Mouse (Mus musculus) myocyte (in vitro differentiated cells): ENCODE results near the gene Plaur. TPM values are rescaled to one million over a fixed set of nuclear protein-coding genes. Genes with fewer than 3 reads are reported as not detected.

Experiments
- H3K27me3 ChIP-seq: one replicate; pipeline ENCODE4 v1.6.1; 2011; ENCODE audit not compliant: control insufficient read depth, insufficient read depth, insufficient read length
- H3K36me3 ChIP-seq: one replicate; pipeline ENCODE4 v1.6.1; 2011; ENCODE audit not compliant: control insufficient read depth, insufficient read depth
- H3K4me2 ChIP-seq: one replicate; pipeline ENCODE4 v1.6.1; 2011; ENCODE audit warnings: low read depth, control low read depth
- H3K4me3 ChIP-seq: one replicate; pipeline ENCODE4 v1.5.1; 2011; ENCODE audit warnings: mild to moderate bottlenecking, control low read depth, moderate library complexity
- H3K79me2 ChIP-seq: one replicate; pipeline ENCODE4 v1.6.1; 2011; ENCODE audit not compliant: control insufficient read depth, insufficient read depth
- H3ac ChIP-seq: one replicate; pipeline ENCODE4 v1.6.1; 2011; ENCODE audit not compliant: control insufficient read depth, insufficient read length
- CEBPB ChIP-seq: IDR thresholded peaks from 2 replicates; pipeline ENCODE4 v1.6.1; 2011; ENCODE audit warnings: mild to moderate bottlenecking, moderate library complexity; ENCODE audit not compliant: poor library complexity, insufficient read depth, severe bottlenecking
- E2F4 ChIP-seq: IDR thresholded peaks from one replicate; pipeline ENCODE4 v1.6.1; 2011; ENCODE audit warnings: mild to moderate bottlenecking, control low read depth, moderate library complexity; ENCODE audit not compliant: insufficient read depth
- MAX ChIP-seq: IDR thresholded peaks from one replicate; pipeline ENCODE4 v1.6.1; 2011; ENCODE audit warnings: low read depth, mild to moderate bottlenecking, control low read depth
- MYOD1 ChIP-seq, 3 experiments: IDR thresholded peaks; one replicate each; pipeline ENCODE4 v1.6.1; 2011; ENCODE audit warnings: control low read depth in 2 of 3, low read depth in 2 of 3, mild to moderate bottlenecking in 2 of 3, moderate library complexity in 1 of 3; ENCODE audit not compliant: insufficient read length in 2 of 3, control insufficient read depth in 1 of 3
- MYOG ChIP-seq, 3 experiments: IDR thresholded peaks; one replicate each; pipeline ENCODE4 v1.6.1; 2011; ENCODE audit warnings: control low read depth in 2 of 3, low read depth in 2 of 3, mild to moderate bottlenecking in 2 of 3; ENCODE audit not compliant: insufficient read length in 2 of 3, control insufficient read depth in 1 of 3, insufficient read depth in 1 of 3
- POLR2A ChIP-seq: IDR thresholded peaks from one replicate; pipeline ENCODE4 v1.6.1; 2011; ENCODE audit warnings: low read depth, mild to moderate bottlenecking, control low read depth, moderate library complexity; ENCODE audit not compliant: insufficient read length
- POLR2AphosphoS2 ChIP-seq: IDR thresholded peaks from one replicate; pipeline ENCODE4 v1.6.1; 2011; ENCODE audit warnings: low read depth, control low read depth; ENCODE audit not compliant: insufficient read length
- SRF ChIP-seq: IDR thresholded peaks from one replicate; pipeline ENCODE4 v1.6.1; 2011; ENCODE audit warnings: low read depth; ENCODE audit not compliant: control insufficient read depth, insufficient read length
- TCF12 ChIP-seq: IDR thresholded peaks from one replicate; pipeline ENCODE4 v1.6.1; 2011; ENCODE audit warnings: mild to moderate bottlenecking, control low read depth; ENCODE audit not compliant: poor library complexity, insufficient read depth, severe bottlenecking
- TCF3 ChIP-seq: IDR thresholded peaks from one replicate; pipeline ENCODE4 v1.6.1; 2011; ENCODE audit warnings: low read depth, control low read depth; ENCODE audit not compliant: insufficient read length
- USF1 ChIP-seq: IDR thresholded peaks from one replicate; pipeline ENCODE4 v1.6.1; 2011; ENCODE audit warnings: low read depth, mild to moderate bottlenecking, control low read depth, moderate library complexity
- polyA plus RNA-seq: library from polyadenylated mRNA; unstranded; fragments of >200 nt; fragmentation: generic; extraction: Trizol; gene quantifications from one replicate; pipeline ENCODE4 v1.2.1, GENCODE M21; 2012; ENCODE audit warnings: missing spikeins

Plaur gene
- polyA plus RNA-seq, 1 experiment = 32.5 TPM

DNA sequence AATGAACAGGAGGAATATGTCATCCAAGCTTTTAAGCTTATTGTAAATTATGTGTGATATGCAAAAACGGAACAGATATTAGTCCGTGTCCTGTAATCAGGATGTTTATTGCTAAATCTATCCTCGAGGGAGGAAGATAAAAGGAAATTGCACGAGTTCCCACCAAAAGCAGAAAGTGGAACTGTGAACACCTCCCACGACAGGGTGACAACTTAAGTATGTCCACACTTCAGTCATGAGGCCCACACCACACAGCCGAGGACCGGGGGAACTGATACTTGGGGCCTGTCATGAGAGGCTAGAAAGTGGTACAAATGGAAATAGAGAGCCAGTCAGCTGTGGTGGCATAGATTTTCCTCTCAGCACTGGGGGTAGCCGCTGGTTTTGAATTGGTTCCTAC lies 20.0 kb upstream of the Plaur start:
- no peak overlapping the region for H3ac ChIP-seq
- no peaks in the 10 kb centered on the region for H3K27me3 ChIP-seq
- TF ChIP-seq POLR2A = no peak
- TF ChIP-seq MAX = no peak
- no peak for TF ChIP-seq TCF3
- no peaks in the 10 kb centered on the region for H3K36me3 ChIP-seq
- no peaks in the 10 kb centered on the region for H3K79me2 ChIP-seq
- H3K4me3 ChIP-seq = no peak overlapping the region
- H3K4me2 ChIP-seq = no peak overlapping the region

DNA sequence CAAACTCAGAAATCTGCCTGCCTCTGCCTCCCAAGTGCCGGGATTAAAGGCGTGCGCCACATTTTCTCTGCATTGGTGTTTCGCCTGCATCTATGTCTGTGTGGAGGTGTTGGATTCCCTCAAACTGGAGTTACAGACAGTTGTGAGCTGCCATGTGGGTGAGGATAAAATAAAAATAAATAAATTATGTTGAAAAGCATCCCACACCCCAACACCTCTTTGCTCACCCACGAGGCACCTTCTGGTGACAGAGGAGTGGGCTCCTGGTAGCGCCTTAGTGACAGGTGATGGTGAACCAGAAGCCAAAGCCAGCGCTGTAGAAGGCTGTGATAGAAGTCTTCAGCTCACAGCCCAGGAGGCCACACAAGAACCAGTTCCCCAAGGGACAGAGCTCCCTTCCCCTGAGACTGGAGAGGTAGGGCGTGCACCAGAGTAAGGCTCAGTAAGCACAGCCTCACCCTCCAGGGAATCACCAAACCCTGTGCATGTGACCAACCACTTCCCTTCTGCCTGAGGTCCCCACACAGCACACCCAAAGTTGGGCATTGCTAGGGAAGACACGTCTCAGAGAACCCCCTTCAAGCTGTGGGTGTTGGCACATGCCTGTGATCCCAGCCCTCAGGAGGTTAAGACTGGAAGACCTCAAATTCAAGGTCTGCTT lies 16.9 kb upstream of the Plaur start:
- Histone ChIP-seq H3K27me3 (no peaks in the 10 kb centered on the region), H3K79me2 (no peaks in the 10 kb centered on the region), H3K4me3 (no peak overlapping the region), H3K36me3 (no peaks in the 10 kb centered on the region), H3ac (no peak overlapping the region), H3K4me2 (no peak overlapping the region)
- TF ChIP-seq E2F4 = no peak
- peak; percentile 18 for TF ChIP-seq USF1
- no peak for TF ChIP-seq POLR2AphosphoS2
- no peak for TF ChIP-seq MYOG (IDR thresholded peaks at IDR 0.05; ENCODE audit: control insufficient read depth in 1 of 3, insufficient read depth in 1 of 3, insufficient read length in 2 of 3, low read depth in 2 of 3)

DNA sequence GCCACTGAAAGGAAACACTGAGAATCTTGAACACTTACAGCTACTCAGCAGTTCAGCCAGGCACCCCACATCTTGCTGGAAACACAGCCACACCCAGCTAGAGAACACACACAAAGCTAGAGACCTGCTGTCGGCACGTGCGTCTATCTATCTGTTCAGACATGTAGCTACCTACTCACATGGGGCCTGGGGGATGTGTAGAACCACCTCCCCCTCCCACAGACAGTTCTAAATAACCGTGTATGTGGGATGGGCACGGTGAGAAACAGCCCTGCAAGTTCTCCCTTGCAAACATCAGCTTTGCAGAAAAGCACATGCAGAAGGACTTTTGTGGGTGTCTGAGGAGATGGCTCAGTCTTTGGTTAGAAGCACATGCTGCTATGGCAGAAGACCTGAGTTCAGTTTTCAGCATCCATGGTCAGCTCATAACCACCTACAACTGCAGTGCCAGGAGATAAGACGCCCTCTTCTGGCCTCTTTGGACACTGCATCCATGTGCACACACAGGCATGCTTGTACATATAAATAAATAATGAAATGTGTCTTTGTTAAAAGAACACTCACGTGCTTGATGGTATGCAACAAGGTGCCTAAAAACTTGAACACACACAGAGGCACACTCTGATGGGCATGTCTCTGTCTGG lies 15.5 kb upstream of the Plaur start:
- TF ChIP-seq TCF12 (no peak), CEBPB (no peak), TCF3 (no peak), POLR2AphosphoS2 (no peak), MAX (no peak), E2F4 (no peak), POLR2A (no peak), USF1 (no peak), MYOD1 (IDR thresholded peaks at IDR 0.05; ENCODE audit: control insufficient read depth in 1 of 3, insufficient read length in 2 of 3, low read depth in 2 of 3) (no peak), MYOG (IDR thresholded peaks at IDR 0.05; ENCODE audit: control insufficient read depth in 1 of 3, insufficient read depth in 1 of 3, insufficient read length in 2 of 3, low read depth in 2 of 3) (no peak)
- Histone ChIP-seq H3K4me3 (no peak overlapping the region), H3K36me3 (no peaks in the 10 kb centered on the region), H3K79me2 (no peaks in the 10 kb centered on the region), H3ac (no peak overlapping the region), H3K27me3 (no peaks in the 10 kb centered on the region), H3K4me2 (no peak overlapping the region)

DNA sequence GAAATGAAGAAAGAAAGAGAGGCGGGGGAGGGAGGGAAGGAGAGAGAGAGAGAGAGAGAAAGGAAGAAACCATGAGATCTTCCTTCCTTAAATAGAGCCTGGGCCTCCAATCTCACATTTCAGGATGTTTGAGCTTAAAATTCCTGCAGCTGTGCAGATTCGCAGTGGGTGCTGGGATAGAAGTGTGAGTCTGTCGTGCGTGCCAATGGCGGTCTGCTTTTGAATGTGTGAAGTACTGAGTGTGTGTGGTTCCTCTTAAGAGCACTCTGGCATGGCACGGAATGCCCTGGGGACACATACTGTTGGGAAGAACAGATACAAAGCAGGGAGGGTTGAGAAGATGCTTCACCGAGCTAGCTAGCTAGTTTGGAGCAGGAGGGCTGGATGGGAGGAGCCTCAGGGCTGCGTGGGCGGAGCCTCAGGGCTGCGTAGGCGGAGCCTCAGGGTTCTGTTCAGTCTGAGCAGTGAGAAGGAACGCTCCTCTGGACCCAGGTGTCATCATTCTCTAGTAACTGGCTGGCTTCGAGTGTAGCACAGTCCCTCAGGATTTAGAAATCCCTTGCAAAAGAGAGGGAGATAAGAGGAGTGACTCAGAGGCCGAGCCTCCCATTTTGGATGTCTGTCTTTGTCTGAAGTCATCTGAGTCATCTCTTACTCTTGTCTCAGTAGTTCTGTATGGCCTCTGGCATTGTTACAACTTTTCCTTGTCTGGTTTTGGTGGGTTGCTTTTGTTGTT lies 13.3 kb upstream of the Plaur start:
- Histone ChIP-seq H3K27me3 (no peaks in the 10 kb centered on the region), H3ac (no peak overlapping the region), H3K36me3 (no peaks in the 10 kb centered on the region), H3K4me2 (peak overlapping the region; percentile 73), H3K4me3 (no peak overlapping the region), H3K79me2 (no peaks in the 10 kb centered on the region)
- peak; percentile 67 for TF ChIP-seq CEBPB
- TF ChIP-seq MYOD1 (IDR thresholded peaks at IDR 0.05; ENCODE audit: control insufficient read depth in 1 of 3, insufficient read length in 2 of 3, low read depth in 2 of 3) = peak in 2 of 3 experiments; percentile 10 to 37
- no peak for TF ChIP-seq E2F4

DNA sequence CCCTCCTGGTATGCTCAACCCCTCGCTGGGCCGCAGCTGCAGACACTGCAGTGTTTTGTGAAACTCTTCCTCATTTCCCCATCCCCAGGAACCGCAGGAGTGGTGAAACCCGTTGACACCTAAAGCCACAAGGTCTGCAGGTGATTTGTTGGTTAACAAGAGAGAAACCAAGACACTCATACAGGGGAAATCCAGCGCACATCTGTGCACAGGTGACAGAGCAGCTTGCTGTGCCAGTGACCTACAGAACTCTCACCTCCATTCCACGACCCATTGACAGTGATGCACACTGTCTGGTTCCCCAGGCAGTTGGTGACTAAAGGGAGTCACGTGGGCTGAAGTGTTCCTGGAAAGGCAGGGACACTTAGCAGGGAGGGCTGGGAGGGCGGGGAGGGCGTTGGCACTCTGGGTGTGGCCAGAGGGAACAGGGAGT lies 11.7 kb upstream of the Plaur start:
- H3ac ChIP-seq = no peak overlapping the region
- peak overlapping the region; percentile 9 for H3K4me2 ChIP-seq
- H3K36me3 ChIP-seq = no peaks in the 10 kb centered on the region
- H3K4me3 ChIP-seq = no peak overlapping the region
- no peak for TF ChIP-seq SRF
- TF ChIP-seq USF1 = peak; percentile 78
- no peaks in the 10 kb centered on the region for H3K27me3 ChIP-seq
- no peaks in the 10 kb centered on the region for H3K79me2 ChIP-seq
